Mouse (Mus musculus): Measurements from ENCODE around the gene Gm5767.

Gm5767 gene

DNA sequence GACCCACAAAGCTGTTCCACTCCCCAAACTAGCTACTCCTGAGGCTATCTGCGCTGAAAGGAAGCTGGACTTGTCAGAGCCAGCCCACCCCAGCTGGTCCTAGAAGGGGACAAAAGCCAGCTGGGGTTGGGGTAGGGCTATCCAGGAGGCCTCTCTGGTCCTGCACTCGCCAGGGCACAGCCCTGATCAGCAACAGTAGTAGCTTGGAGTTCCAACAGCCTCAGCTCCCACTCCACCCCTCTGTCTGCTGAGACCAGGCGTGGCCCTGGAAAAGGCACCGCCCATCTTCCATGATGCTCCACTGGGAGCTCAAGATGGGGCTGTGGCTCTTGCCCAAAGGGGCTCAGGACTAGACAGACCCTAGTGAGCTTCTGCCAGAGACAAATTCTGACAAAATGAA lies 12.8 kb upstream of the Gm5767 start:
- in situ Hi-C loops (cut with MboI; ENCODE audit: low pct_unique_long_range_greater_than_20kb in 1 of 2, low sequenced_read_pairs in 2 of 2, unreplicated experiment in 1 of 2): no loop called here

DNA sequence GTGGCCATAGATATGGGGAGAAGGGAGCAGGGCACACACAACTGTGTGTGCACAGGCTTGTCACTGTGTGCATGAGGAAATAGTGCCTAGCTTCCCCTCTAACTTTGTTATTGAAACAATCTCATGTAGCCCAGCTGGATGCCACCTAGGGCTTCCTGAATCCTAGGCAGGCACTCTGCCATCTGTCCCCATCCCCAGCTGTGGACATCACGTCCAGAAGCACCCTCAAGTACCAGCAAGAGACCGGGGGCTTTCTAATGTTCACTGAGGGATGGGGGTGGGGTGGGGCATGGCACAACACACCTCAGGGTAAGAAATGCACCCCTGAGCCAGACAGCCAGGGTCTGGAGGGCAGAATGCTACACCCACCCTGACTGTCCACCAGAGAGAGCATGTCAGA lies 12.2 kb upstream of the Gm5767 start:
- in situ Hi-C loops (cut with MboI; ENCODE audit: low pct_unique_long_range_greater_than_20kb in 1 of 2, low sequenced_read_pairs in 2 of 2, unreplicated experiment in 1 of 2): no loop called here

DNA sequence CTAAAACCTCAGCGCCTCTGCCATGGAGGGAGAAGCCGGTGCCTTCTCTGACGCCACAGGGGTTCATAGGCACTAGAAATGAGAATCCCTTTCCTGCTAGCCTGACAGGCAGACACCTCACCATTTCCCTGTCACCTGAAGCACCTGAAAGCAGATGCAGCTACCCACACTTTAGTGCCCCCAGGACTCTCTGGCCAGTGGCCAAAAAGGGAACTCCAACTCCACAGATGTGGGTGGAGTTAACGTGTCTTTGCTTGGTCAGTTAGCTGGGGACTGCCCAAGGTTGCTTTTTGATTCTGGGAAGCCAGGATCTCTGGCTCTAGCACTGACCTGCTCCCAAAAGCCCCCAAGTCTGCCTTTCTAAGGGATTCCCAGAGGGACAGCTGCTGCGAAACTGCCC lies 11.1 kb upstream of the Gm5767 start:
- in situ Hi-C loops (cut with MboI; ENCODE audit: low pct_unique_long_range_greater_than_20kb in 1 of 2, low sequenced_read_pairs in 2 of 2, unreplicated experiment in 1 of 2): no loop called here

DNA sequence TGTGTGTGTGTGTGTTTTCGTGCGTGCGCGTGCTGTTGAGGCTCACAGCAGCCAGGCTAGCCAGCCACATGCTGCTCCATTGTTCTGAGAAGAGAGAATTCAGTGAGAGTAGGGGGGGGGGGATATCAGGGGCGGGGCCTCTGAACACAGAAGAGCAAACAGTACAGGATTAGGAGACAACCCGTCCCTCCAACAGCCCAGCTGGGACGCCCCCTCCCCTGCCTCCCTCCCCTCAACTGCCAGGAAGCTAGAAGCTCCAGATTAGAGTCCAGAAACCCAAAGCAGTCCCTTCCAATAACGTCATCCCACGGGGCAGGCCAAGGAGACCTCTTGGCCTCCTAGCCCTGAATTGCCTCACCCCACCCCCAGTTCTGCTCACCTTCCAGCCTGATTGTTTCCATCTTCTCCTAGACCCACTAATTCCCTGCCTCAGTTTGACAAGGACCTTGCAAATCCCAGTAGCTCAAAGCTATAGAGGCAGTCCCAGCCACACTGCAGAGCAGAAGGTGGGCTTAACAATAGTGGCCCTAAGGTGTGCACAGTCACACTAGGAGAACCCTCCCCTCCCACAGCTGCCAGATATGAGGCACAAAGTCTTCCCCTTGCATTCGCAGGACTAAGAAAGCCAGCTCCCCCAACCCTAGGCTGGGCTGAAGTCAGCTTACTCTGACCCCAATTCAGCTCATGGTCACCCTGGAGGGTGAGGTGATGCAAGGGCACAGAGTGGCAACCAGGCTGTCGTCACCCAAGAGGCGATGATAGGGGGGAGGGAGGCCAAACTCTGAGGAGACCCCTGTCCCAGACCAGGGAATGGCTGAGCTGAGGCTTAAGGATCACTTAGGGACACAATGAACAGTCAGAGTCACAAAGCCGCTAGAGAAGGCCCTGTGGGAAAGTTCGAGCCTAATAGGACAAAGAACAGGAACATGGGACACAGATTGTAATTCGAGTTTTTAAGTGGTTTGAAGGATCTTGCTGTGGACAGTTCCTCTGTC lies 10.2 kb upstream of the Gm5767 start:
- in situ Hi-C loops (cut with MboI; ENCODE audit: low pct_unique_long_range_greater_than_20kb in 1 of 2, low sequenced_read_pairs in 2 of 2, unreplicated experiment in 1 of 2): loop anchor here (5.0 kb wide), 2 partner anchors 173 to 258 kb away; no protein-coding TSS in a partner anchor

DNA sequence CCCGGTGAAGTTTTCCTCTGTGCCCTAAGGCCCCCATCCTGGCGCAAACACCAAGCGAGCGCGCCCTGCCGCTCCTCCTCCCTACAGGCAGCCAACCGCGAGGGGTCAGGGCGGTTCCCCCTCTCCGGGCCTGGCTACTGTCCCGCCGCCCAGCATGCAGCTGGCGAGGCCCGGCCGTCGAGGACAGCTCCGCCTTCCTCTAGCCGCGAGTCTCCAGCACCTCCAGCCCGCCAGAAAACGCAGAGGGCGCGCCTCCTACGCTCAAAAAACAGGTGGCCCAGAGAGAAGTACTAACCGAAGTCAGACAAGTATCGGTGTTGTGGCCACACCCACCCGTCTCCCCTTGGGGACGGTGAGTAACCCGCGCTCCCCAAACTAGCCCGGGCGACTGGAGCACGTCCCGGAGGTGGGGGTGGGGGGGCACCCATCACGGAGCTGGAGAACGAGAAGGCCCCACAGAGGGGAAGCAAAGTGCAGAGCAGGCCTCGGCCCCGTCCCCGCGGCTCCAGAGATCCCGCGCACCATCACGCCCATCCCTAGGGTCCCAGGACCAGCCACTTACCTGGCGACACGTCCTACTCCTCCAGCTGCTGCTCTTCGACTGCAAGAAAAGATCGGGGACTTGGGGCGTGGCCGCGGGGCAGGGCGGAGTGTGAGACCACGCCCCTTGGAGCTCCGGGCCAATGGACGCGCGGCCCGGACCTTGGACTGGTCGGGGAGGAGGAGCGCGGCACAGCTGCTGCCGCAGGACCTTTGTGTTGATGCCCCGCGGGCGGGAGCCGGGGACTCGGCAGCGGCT lies 8.8 kb upstream of the Gm5767 start, which contains the start of gene Carhsp1:
Gene Carhsp1 (minus strand): TSS at position 605 of the 799 bp plus-strand sequence.
- in situ Hi-C loops (cut with MboI; ENCODE audit: low pct_unique_long_range_greater_than_20kb in 1 of 2, low sequenced_read_pairs in 2 of 2, unreplicated experiment in 1 of 2): loop anchor here (5.0 kb wide), 2 partner anchors 174 to 259 kb away; no protein-coding TSS in a partner anchor

DNA sequence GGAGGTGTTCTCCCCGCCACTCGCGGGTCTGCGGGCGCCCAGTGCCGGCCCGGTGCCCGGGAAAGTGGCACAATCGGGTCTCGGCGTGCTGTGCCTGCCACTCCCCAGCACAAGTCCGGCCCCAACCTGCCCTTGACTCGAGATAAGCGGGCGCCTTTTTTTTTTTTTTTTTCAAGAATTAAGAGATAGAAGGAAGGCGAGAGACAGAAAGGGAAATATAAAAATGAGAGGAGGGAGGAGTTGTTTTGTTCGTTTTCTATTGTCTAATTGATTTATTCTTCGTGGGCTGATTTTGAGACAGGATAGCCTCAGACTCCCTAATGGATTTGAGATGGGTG lies 8.3 kb upstream of the Gm5767 start:
- in situ Hi-C loops (cut with MboI; ENCODE audit: low pct_unique_long_range_greater_than_20kb in 1 of 2, low sequenced_read_pairs in 2 of 2, unreplicated experiment in 1 of 2): loop anchor here (5.0 kb wide), 2 partner anchors 175 to 260 kb away; no protein-coding TSS in a partner anchor

DNA sequence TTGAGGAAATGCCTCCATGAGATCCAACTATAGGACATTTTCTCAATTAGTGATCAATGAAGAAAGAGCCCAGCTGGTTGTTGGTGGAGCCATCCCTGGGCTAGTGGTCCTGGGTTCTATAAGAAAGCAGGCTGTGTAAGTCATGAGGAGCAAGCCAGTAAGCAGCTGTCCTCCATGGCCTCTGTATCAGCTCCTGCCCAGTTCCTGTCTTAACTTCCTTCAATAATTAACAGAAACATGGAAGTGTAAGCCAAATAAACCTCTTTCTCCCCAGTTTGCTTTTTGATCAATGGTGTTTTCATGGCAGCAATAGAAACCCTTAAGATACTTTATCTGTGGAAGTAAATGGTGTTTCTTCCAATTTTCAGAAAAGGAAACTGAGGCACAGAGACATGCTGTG lies 7.8 kb upstream of the Gm5767 start:
- in situ Hi-C loops (cut with MboI; ENCODE audit: low pct_unique_long_range_greater_than_20kb in 1 of 2, low sequenced_read_pairs in 2 of 2, unreplicated experiment in 1 of 2): loop anchor here (5.0 kb wide), 2 partner anchors 176 to 261 kb away; no protein-coding TSS in a partner anchor

DNA sequence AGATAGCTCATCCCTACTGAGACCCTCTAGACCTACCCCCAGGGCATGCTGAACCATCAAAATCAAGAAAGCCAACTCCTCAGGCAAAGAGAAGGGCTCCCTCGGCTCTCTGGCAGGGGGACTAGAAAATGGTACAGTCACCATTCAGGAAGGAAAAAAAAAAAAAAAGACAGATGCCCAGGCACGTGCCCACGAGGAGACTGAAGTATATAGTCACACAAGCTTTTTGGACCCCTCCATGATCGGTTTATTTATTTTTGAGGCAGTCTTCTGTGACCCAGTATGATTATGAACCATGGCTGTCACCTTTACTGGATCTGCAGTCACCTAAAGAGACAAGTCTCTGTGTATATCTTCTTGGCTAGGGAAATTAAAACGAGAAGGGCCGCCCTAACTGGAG lies 7.2 kb upstream of the Gm5767 start:
- in situ Hi-C loops (cut with MboI; ENCODE audit: low pct_unique_long_range_greater_than_20kb in 1 of 2, low sequenced_read_pairs in 2 of 2, unreplicated experiment in 1 of 2): loop anchor here (5.0 kb wide), 2 partner anchors 176 to 261 kb away; no protein-coding TSS in a partner anchor

DNA sequence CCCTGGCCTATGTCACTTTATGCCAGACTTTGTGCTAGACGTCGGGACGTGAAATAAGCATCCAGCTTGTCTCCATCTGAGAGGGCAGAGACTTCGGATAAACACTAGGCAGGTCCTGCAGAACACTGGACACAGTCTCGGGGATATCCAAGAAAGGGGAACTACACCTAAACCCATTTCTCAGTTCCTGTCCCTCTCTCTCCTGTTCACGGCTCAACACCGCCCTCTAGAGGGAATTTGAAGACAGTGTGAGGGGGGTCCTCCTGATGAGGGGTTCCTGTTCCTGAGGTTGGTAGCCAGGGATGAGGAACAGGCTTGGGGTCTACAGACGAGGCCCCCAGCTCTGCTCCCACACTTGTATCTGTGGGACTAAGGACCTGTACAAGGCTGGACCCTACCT lies 6.4 kb upstream of the Gm5767 start:
- in situ Hi-C loops (cut with MboI; ENCODE audit: low pct_unique_long_range_greater_than_20kb in 1 of 2, low sequenced_read_pairs in 2 of 2, unreplicated experiment in 1 of 2): loop anchor here (5.0 kb wide), 2 partner anchors 177 to 262 kb away; no protein-coding TSS in a partner anchor

DNA sequence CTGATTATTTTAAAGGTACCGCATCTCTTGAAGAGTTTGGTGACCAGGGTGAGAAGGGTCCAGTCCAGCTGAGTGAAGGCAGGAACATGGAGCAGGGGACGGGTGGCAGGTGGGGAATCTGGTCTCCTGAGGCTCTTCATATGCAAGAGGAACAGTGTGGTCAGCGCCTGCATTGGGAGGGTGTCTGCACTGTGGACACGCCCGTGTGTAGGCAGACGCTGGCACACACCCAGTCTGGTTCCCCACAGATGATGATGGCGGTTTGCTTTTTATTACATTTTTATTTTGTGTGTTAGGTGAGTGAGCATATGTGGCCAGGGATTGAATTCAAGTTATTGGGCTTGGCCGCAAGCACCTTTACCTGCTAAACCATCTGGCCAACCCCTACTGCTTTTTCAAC lies 5.0 kb upstream of the Gm5767 start:
- in situ Hi-C loops (cut with MboI; ENCODE audit: low pct_unique_long_range_greater_than_20kb in 1 of 2, low sequenced_read_pairs in 2 of 2, unreplicated experiment in 1 of 2): loop anchor here in 1 of 2 experiments (5.0 kb wide), 1 partner anchor 183 kb away; no protein-coding TSS in a partner anchor

DNA sequence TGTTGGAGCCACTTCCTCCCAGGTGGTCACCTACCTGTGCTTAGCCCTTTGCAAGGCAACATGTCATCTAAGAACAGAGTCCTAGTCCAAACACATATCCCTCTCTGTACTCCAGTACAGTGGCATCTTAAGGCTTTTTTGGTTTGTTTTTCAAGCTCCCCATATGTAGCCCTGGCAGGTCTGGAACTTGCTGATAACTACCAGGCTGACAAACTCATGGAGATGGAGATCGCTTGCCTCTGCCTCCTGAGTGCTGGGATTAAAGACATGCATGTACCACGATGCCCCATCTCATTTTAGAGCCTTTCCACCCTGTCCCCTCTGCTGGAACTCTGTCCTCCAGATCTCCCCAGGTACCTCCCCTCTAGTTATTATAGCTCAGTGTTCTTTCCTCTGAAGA lies 4.3 kb upstream of the Gm5767 start:
- in situ Hi-C loops (cut with MboI; ENCODE audit: low pct_unique_long_range_greater_than_20kb in 1 of 2, low sequenced_read_pairs in 2 of 2, unreplicated experiment in 1 of 2): loop anchor here in 1 of 2 experiments (5.0 kb wide), 1 partner anchor 184 kb away; no protein-coding TSS in a partner anchor

DNA sequence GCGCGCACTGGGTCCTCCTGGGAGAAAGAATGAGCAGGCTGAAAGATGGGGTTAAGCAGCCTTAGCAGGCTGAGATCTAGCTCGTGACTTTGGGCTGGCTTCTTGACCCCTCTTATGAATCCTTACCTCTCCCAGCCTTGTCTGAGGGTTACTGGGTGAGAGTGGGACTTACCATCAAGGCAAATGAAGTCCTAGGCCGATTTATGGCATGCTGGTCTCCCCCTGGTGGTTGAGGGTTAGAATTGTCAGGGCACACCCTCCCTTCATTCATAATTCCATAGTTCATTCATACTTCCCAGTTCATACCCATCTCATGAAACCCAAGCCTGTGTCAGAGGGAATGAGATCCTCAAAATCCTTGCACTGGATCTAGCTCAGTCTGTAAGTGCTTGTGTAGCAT lies 3.8 kb upstream of the Gm5767 start:
- in situ Hi-C loops (cut with MboI; ENCODE audit: low pct_unique_long_range_greater_than_20kb in 1 of 2, low sequenced_read_pairs in 2 of 2, unreplicated experiment in 1 of 2): loop anchor here in 1 of 2 experiments (5.0 kb wide), 1 partner anchor 184 kb away; no protein-coding TSS in a partner anchor

DNA sequence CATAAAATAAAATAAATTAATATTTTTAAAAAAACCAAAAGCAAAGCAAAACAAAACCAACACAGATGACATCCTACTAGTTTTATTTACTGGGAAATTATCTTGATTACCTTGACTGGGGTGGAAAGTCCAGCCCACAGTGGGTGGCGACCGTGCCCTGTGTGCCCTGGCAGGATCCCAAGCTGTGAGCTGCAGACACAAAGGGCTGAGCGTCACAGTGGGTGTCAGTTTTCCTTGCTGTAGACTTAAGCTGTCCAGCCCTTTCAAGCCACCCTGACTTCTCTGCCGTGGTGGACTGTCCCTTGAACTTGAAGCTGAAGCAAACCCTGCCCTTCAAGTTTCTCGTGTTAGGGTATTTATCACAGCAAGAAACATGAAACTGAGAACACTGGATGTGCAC lies 2.5 kb upstream of the Gm5767 start:
- in situ Hi-C loops (cut with MboI; ENCODE audit: low pct_unique_long_range_greater_than_20kb in 1 of 2, low sequenced_read_pairs in 2 of 2, unreplicated experiment in 1 of 2): loop anchor here in 1 of 2 experiments (5.0 kb wide), 1 partner anchor 186 kb away; no protein-coding TSS in a partner anchor

DNA sequence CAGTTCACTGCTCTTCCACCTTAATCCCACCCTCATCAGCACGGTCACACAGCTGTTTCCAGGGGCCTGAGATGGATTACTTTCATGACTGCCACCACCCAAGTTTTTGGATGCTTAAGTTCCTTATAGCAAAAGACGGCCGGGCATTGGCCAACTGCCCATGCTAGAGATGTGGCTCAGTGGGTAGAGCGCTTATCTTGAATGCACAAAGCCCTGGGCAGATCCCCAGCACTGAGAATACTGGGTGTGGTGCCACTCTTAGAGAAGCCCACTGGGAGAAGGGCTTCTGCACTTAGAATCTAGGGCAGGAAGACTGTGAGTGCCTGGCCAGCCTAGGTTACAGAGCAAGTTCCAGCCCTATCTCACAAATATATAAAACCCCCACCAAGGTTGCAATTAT lies 1.9 kb upstream of the Gm5767 start:
- in situ Hi-C loops (cut with MboI; ENCODE audit: low pct_unique_long_range_greater_than_20kb in 1 of 2, low sequenced_read_pairs in 2 of 2, unreplicated experiment in 1 of 2): loop anchor here in 1 of 2 experiments (5.0 kb wide), 1 partner anchor 186 kb away; no protein-coding TSS in a partner anchor

DNA sequence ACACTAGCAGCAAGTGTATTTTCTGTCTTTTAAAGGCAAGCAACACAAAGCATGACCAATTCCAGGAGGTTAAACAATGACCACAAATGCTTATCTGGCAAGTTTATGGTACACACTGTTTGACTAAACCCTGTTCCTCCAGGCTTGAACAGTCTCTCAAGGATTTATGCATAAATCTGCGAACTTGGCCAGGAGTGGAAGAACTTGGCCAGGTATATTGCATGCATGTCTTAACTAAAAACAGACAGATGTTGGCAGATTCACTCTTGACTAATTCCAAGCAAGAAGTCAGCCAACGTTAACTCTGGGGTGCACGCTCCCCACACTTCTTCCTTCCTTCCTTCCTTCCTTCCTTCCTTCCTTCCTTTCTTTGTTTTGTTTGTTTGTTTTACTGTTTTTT lies 790 bp upstream of the Gm5767 start:
- in situ Hi-C loops (cut with MboI; ENCODE audit: low pct_unique_long_range_greater_than_20kb in 1 of 2, low sequenced_read_pairs in 2 of 2, unreplicated experiment in 1 of 2): loop anchor here (5.0 to 10.0 kb wide), 2 partner anchors 185 to 187 kb away; no protein-coding TSS in a partner anchor

DNA sequence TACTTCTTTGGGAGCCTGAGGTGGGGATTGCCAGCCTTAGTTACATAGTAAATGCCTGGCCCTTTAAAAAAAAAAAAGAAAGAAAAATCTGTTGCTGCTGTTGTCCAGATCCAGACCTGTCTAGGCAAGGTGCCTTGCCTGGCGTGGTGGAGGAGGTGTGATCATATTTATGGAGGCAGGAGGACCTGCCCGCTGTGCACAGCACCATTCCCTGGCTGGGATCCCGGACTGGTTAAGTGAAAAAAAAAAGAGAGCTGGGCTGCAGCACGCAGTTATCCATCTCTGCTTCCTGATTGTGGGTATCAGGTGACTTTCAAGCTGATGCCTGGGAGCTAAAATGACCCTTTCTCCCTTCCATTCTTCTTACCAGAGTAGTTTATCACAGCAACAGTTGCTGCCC lies 4.5 kb downstream of the Gm5767 start:
- in situ Hi-C loops (cut with MboI; ENCODE audit: low pct_unique_long_range_greater_than_20kb in 1 of 2, low sequenced_read_pairs in 2 of 2, unreplicated experiment in 1 of 2): loop anchor here (10.0 kb wide), 1 partner anchor 180 kb away; no protein-coding TSS in a partner anchor

DNA sequence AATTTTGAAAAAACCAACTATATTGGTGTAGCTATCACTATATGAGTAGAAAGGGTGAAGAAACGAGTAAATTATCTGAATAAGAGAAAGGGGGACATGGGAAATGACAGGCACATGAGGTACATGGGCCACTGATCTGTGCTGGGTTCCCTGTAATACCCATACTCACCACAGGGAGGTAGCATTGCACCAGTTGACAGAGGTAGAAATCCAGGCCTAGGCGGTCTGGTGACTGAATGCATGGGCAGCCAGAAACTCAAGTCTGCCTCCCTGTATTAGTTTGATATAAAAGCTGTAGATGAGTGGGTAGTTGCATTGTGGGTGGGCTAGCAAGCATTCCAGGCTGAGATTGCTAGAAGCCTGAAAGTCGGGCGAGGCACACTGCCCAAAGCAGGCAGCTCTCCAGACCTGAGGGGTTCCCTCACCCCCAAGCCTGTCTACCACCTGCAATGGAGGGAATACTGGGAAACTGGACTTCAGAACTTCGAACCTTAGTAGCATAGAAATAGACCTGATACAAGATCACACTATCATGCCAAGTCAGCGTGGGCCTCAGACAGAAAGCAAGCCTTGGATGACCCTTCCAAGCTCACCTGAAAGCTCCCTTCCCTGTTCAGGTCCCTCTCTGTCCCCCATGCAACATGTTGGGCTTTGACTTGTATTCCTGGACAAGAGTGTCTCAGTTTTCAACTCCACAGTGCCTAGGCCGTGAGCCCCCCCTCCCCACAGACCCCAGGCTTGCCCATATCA lies 5.7 kb downstream of the Gm5767 start:
- in situ Hi-C loops (cut with MboI; ENCODE audit: low pct_unique_long_range_greater_than_20kb in 1 of 2, low sequenced_read_pairs in 2 of 2, unreplicated experiment in 1 of 2): loop anchor here (10.0 kb wide), 1 partner anchor 179 kb away; no protein-coding TSS in a partner anchor
